Mouse (Mus musculus) kidney, postnatal 25 days (tissue): ENCODE results near the gene Tpcn2.

Source experiments
- DNase-seq, 2 experiments: peaks; one replicate each; pipeline ENCODE4 v3.0.0; 2021; ENCODE audit warnings: mixed read lengths in 2 of 2

Tpcn2 gene

GRCm38 (mm10) chr7:145146252-145146930, 137.4 kb downstream of the Tpcn2 start:
- DNase-seq, result no peak

GRCm38 (mm10) chr7:145143502-145144070, 140.2 kb downstream of the Tpcn2 start:
- DNase-seq, result peak in 1 of 2 experiments; percentile 15

- DNase-seq, result no peak
These were observed 143.2 kb downstream of the Tpcn2 start for GRCm38 (mm10) chr7:145140656-145141055.

- no peak for DNase-seq
These were observed 144.2 kb downstream of the Tpcn2 start for GRCm38 (mm10) chr7:145139576-145139975.

- no peak for DNase-seq
These were observed 144.7 kb downstream of the Tpcn2 start for GRCm38 (mm10) chr7:145139100-145139499.

GRCm38 (mm10) chr7:145137871-145138270, 145.9 kb downstream of the Tpcn2 start:
- DNase-seq, result no peak

- no peak for DNase-seq
These were observed 147.0 kb downstream of the Tpcn2 start for GRCm38 (mm10) chr7:145136831-145137230.
